Mouse (Mus musculus): ENCODE measurements around the gene Dgat2. TPM values are rescaled to one million over a fixed set of nuclear protein-coding genes. Genes with fewer than 3 reads are reported as not detected.
A peak's percentile ranks its signal among the peaks of the same experiment; 100 is the strongest.

The Dgat2 gene
- polyA plus RNA-seq, 1 experiment, result 3.0 TPM

DNA sequence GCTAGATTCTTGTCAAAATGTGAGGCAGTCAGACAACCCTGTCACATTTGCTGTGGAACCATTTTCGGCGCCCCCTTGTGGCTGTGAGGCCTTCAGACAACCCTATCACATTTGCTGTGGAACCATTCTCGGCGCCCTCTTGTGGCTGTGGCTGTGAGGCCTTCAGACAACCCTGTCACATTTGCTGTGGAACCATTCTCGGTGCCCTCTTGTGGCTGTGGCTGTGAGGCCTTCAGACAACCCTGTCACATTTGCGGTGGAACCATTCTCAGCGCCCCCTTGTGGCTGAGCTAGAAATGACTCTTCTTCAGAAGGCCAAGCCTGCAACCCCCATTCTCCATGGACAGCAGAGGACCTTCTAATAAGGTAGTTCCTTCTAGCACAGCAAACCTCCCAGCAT, 31.2 kb downstream of the Dgat2 start:
- Histone ChIP-seq H3K79me3 (ENCODE audit: low read depth) (no peaks in the 10 kb centered on the region), H3K36me3 (ENCODE audit: control insufficient read depth, insufficient read depth) (no peaks in the 10 kb centered on the region), H3ac (ENCODE audit: control insufficient read depth, insufficient read length, low read depth) (no peak overlapping the region), H3K27me3 (ENCODE audit: control insufficient read depth, insufficient read depth, insufficient read length) (no peaks in the 10 kb centered on the region), H3K79me2 (ENCODE audit: control insufficient read depth, insufficient read depth) (no peaks in the 10 kb centered on the region), H3K4me3 (ENCODE audit: insufficient read depth, poor library complexity, severe bottlenecking) (no peak overlapping the region)
- TF ChIP-seq MYOG (IDR thresholded peaks at IDR 0.05; ENCODE audit: control insufficient read depth, extremely low read depth, insufficient read length) (no peak), MAX (IDR thresholded peaks at IDR 0.05) (no peak), MYOD1 (IDR thresholded peaks at IDR 0.05; ENCODE audit: control insufficient read depth, insufficient read length, low read depth) (no peak), CTCF (IDR thresholded peaks at IDR 0.05; ENCODE audit: control insufficient read depth, insufficient read depth, insufficient read length) (peak; percentile 86), FOSL1 (IDR thresholded peaks at IDR 0.05; ENCODE audit: insufficient read depth, low read length, poor library complexity, severe bottlenecking) (no peak)

DNA sequence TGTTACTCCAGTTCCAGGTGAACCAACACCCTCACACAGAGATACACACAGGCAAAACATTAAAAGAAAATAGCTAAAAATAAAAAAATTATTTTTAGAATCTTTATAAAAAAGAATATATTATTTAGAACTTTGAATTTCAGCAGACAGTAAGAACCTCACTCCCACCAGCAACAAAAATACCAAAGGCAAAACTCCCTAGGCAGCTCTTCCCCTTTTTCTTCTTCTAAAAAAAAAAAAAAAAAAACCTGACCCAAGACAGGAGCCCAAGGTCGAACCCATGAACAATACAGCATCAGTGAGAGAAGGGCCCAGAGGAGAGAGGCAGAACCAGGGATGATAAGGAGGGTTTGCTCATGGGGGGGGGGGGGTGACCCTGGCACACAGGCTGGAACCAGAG, 33.5 kb downstream of the Dgat2 start:
- no peaks in the 10 kb centered on the region for H3K79me2 ChIP-seq (ENCODE audit: control insufficient read depth, insufficient read depth)
- no peaks in the 10 kb centered on the region for H3K79me3 ChIP-seq (ENCODE audit: low read depth)
- TF ChIP-seq CTCF (IDR thresholded peaks at IDR 0.05; ENCODE audit: control insufficient read depth, insufficient read depth, insufficient read length), result no peak
- TF ChIP-seq MYOG (IDR thresholded peaks at IDR 0.05; ENCODE audit: control insufficient read depth, extremely low read depth, insufficient read length), result no peak
- TF ChIP-seq FOSL1 (IDR thresholded peaks at IDR 0.05; ENCODE audit: insufficient read depth, low read length, poor library complexity, severe bottlenecking), result no peak
- no peak for TF ChIP-seq MYOD1 (IDR thresholded peaks at IDR 0.05; ENCODE audit: control insufficient read depth, insufficient read length, low read depth)
- no peak for TF ChIP-seq MAX (IDR thresholded peaks at IDR 0.05)
- TF ChIP-seq CEBPB (IDR thresholded peaks at IDR 0.05; ENCODE audit: low read depth), result no peak
- TF ChIP-seq USF1 (IDR thresholded peaks at IDR 0.05; ENCODE audit: low read depth), result no peak
- H3ac ChIP-seq (ENCODE audit: control insufficient read depth, insufficient read length, low read depth), result no peak overlapping the region
- no peaks in the 10 kb centered on the region for H3K36me3 ChIP-seq (ENCODE audit: control insufficient read depth, insufficient read depth)
- no peak overlapping the region for H3K4me3 ChIP-seq (ENCODE audit: insufficient read depth, poor library complexity, severe bottlenecking)
- H3K27me3 ChIP-seq (ENCODE audit: control insufficient read depth, insufficient read depth, insufficient read length), result no peaks in the 10 kb centered on the region

DNA sequence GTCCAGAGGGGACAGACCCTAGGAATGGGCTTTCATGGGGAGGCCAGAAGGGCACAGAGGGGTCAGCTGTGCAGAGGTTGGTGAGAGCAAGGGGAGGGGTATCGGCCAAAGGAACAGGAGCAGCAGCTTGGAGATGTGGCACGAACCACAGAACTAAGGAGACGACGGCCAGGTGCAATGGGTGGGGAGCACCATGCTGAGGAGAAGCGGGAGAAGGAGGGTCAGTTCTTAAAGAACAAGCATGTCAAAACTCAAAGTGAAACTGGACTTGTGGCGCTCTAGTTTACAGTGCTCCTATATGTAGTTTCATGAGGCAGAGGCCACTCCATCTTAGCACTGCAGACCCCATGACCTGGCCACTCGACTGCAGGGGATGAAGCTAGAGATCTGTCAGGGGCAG, 35.0 kb downstream of the Dgat2 start:
- Histone ChIP-seq H3K4me3 (ENCODE audit: insufficient read depth, poor library complexity, severe bottlenecking) (no peak overlapping the region), H3K79me3 (ENCODE audit: low read depth) (no peaks in the 10 kb centered on the region), H3ac (ENCODE audit: control insufficient read depth, insufficient read length, low read depth) (no peak overlapping the region), H3K27me3 (ENCODE audit: control insufficient read depth, insufficient read depth, insufficient read length) (no peaks in the 10 kb centered on the region), H3K79me2 (ENCODE audit: control insufficient read depth, insufficient read depth) (no peaks in the 10 kb centered on the region), H3K36me3 (ENCODE audit: control insufficient read depth, insufficient read depth) (no peaks in the 10 kb centered on the region)
- TF ChIP-seq FOSL1 (IDR thresholded peaks at IDR 0.05; ENCODE audit: insufficient read depth, low read length, poor library complexity, severe bottlenecking) (no peak), USF1 (IDR thresholded peaks at IDR 0.05; ENCODE audit: low read depth) (no peak), MAX (IDR thresholded peaks at IDR 0.05) (no peak), CEBPB (IDR thresholded peaks at IDR 0.05; ENCODE audit: low read depth) (no peak), MYOG (IDR thresholded peaks at IDR 0.05; ENCODE audit: control insufficient read depth, extremely low read depth, insufficient read length) (no peak), CTCF (IDR thresholded peaks at IDR 0.05; ENCODE audit: control insufficient read depth, insufficient read depth, insufficient read length) (no peak), MYOD1 (IDR thresholded peaks at IDR 0.05; ENCODE audit: control insufficient read depth, insufficient read length, low read depth) (no peak)

DNA sequence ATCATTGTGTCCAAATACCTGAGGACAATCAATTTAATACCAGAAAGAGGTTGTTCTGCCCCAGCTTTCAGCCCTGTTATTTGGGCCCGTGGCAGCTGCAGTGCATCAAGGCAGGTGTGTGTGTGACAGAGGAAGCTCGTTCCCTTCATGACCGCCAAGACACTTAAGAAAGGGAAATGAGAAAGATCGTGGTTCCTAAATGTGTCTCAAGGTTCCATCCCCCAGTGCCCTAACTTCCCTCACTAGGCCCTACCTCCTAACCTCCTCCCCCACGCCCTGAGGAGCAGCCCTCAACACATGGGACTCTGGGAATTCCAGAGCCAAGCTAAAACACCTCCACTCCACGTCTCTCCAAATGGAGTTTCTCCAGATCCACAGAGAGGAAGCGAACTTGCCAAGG, 35.6 kb downstream of the Dgat2 start:
- no peaks in the 10 kb centered on the region for H3K79me3 ChIP-seq (ENCODE audit: low read depth)
- TF ChIP-seq USF1 (IDR thresholded peaks at IDR 0.05; ENCODE audit: low read depth) (no peak), MYOG (IDR thresholded peaks at IDR 0.05; ENCODE audit: control insufficient read depth, extremely low read depth, insufficient read length) (no peak), MAX (IDR thresholded peaks at IDR 0.05) (no peak), CEBPB (IDR thresholded peaks at IDR 0.05; ENCODE audit: low read depth) (no peak), CTCF (IDR thresholded peaks at IDR 0.05; ENCODE audit: control insufficient read depth, insufficient read depth, insufficient read length) (no peak), FOSL1 (IDR thresholded peaks at IDR 0.05; ENCODE audit: insufficient read depth, low read length, poor library complexity, severe bottlenecking) (no peak), MYOD1 (IDR thresholded peaks at IDR 0.05; ENCODE audit: control insufficient read depth, insufficient read length, low read depth) (no peak)
- H3ac ChIP-seq (ENCODE audit: control insufficient read depth, insufficient read length, low read depth), result no peak overlapping the region
- H3K4me3 ChIP-seq (ENCODE audit: insufficient read depth, poor library complexity, severe bottlenecking), result no peak overlapping the region
- no peaks in the 10 kb centered on the region for H3K36me3 ChIP-seq (ENCODE audit: control insufficient read depth, insufficient read depth)
- H3K27me3 ChIP-seq (ENCODE audit: control insufficient read depth, insufficient read depth, insufficient read length), result no peaks in the 10 kb centered on the region
- H3K79me2 ChIP-seq (ENCODE audit: control insufficient read depth, insufficient read depth), result no peaks in the 10 kb centered on the region

DNA sequence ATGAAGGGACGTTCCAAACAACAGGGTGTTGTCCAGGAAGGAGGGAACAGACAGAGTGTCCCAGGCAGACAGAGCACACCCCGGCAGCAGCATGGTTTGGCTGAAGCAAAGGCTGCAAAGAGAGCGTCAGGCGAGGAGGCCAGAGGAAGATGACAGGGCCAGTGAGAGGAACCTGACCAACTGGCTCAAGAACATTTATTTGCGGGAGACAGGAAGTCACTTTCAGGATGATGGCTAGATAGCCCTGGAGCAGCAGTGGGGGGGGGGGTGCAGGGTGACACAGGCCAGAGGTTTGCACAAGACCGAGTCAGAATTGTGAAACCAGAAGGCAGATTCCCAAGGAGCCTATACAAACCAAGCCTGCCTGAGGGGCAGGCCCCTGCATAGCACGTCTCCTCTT, 36.5 kb downstream of the Dgat2 start:
- TF ChIP-seq CEBPB (IDR thresholded peaks at IDR 0.05; ENCODE audit: low read depth) (no peak), MYOG (IDR thresholded peaks at IDR 0.05; ENCODE audit: control insufficient read depth, extremely low read depth, insufficient read length) (no peak), FOSL1 (IDR thresholded peaks at IDR 0.05; ENCODE audit: insufficient read depth, low read length, poor library complexity, severe bottlenecking) (no peak), CTCF (IDR thresholded peaks at IDR 0.05; ENCODE audit: control insufficient read depth, insufficient read depth, insufficient read length) (no peak), USF1 (IDR thresholded peaks at IDR 0.05; ENCODE audit: low read depth) (no peak), MYOD1 (IDR thresholded peaks at IDR 0.05; ENCODE audit: control insufficient read depth, insufficient read length, low read depth) (no peak), MAX (IDR thresholded peaks at IDR 0.05) (no peak)

DNA sequence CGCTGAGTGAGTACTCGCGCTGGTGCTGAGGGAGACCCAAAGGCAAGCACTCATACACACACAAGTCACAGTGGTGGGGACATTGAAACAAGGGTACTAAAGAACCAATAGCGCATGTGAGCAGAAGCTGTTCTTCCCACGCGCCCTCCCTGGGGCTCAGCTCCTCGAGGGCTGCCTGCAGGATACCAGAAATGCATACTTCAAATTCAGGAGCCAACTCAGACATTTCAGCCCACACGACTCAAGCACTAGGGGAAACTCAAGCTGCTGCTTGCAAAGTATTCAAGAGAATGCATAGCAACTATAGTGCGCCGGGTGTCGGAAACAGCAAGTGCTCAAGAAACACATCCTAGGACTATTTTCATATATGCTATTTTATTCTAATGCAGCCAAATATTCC, 37.9 kb downstream of the Dgat2 start:
- no peak overlapping the region for H3K4me3 ChIP-seq (ENCODE audit: insufficient read depth, poor library complexity, severe bottlenecking)
- peaks cover 2% of the 10 kb centered on the region for H3K79me3 ChIP-seq (ENCODE audit: low read depth)
- TF ChIP-seq MYOD1 (IDR thresholded peaks at IDR 0.05; ENCODE audit: control insufficient read depth, insufficient read length, low read depth) (no peak), MAX (IDR thresholded peaks at IDR 0.05) (no peak), MYOG (IDR thresholded peaks at IDR 0.05; ENCODE audit: control insufficient read depth, extremely low read depth, insufficient read length) (no peak), CEBPB (IDR thresholded peaks at IDR 0.05; ENCODE audit: low read depth) (no peak), FOSL1 (IDR thresholded peaks at IDR 0.05; ENCODE audit: insufficient read depth, low read length, poor library complexity, severe bottlenecking) (no peak), USF1 (IDR thresholded peaks at IDR 0.05; ENCODE audit: low read depth) (no peak), CTCF (IDR thresholded peaks at IDR 0.05; ENCODE audit: control insufficient read depth, insufficient read depth, insufficient read length) (no peak)
- H3K36me3 ChIP-seq (ENCODE audit: control insufficient read depth, insufficient read depth), result no peaks in the 10 kb centered on the region
- H3K27me3 ChIP-seq (ENCODE audit: control insufficient read depth, insufficient read depth, insufficient read length), result no peaks in the 10 kb centered on the region
- H3K79me2 ChIP-seq (ENCODE audit: control insufficient read depth, insufficient read depth), result peaks cover 12% of the 10 kb centered on the region
- no peak overlapping the region for H3ac ChIP-seq (ENCODE audit: control insufficient read depth, insufficient read length, low read depth)

More for the DNA sequence above, 36.5 kb downstream of the Dgat2 start:
- H3K27me3 ChIP-seq (ENCODE audit: control insufficient read depth, insufficient read depth, insufficient read length), result no peaks in the 10 kb centered on the region
- no peaks in the 10 kb centered on the region for H3K79me3 ChIP-seq (ENCODE audit: low read depth)
- H3K4me3 ChIP-seq (ENCODE audit: insufficient read depth, poor library complexity, severe bottlenecking), result no peak overlapping the region
- no peaks in the 10 kb centered on the region for H3K79me2 ChIP-seq (ENCODE audit: control insufficient read depth, insufficient read depth)
- no peak overlapping the region for H3ac ChIP-seq (ENCODE audit: control insufficient read depth, insufficient read length, low read depth)
- no peaks in the 10 kb centered on the region for H3K36me3 ChIP-seq (ENCODE audit: control insufficient read depth, insufficient read depth)

Data from C2C12 (cell line).